Mouse (Mus musculus): ENCODE measurements at regions not wholly inside any gene's neighbourhood (a gene's known extent, or its start where the extent isn't known, plus 50 kb on each side); places are given as distances from the start of the nearest gene placed in this dataset.

DNA sequence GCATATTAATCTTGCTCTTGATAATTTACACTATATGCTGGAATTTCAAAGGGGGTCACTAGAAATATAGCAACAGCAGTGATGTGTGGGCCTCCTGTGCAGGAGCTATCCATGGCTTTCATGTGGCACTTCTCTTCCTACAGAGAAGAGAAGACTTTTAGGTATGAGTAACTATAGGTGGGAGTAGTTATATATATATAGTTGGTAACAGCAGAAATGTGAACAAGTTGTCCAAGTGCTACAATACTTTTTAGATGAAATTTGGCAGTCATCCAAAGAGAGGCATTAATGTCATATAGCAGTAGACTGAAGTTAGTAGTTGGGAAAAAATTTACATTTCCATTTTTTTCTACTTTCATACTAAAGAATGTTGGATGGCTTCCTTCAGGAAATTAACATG is 593.4 kb upstream of the Slc39a10 start:
- no peak for TF ChIP-seq CTCF (IDR thresholded peaks at IDR 0.05; ENCODE audit: low read depth)
- no peak for TF ChIP-seq EP300 (IDR thresholded peaks at IDR 0.05; ENCODE audit: low read depth)

Data from liver, embryonic 14.5 days (tissue).